24 mouse cellular contexts compared by ENCODE assay signal in the genomic region with DNA sequence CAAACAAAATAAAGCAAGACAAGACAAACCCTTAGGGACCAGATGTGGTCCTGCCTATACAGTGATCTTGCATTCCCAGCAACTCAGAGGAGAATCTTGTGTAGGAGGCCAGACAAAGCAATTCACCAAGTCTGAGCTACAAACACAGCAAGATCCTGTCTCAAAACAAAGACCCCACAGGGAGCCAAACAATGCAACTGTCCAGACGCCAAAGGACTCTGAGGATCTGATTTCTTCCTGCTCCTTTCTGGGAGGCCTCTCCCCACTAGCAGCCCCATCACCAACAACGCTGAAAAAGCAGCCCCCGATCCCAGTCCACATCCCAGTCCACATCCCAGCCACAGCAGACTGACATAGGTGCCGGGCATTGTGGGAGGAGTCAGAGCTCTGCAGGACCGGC. TPM values are rescaled to one million over a fixed set of nuclear protein-coding genes. Genes with fewer than 3 reads are reported as not detected.
A peak's percentile ranks its signal among the peaks of the same experiment; 100 is the strongest.
DNase-seq lines count a peak whose midpoint lies in the region; ATAC-seq and TF ChIP-seq lines count a peak whose summit lies in the region.
"Had no signal": no experiment of that assay in that cellular context is flagged by ENCODE, and none has a peak within 500 bp of the region (broad histone marks: within the 10 kb centered on the region; RNA-seq: fewer than 3 reads in every experiment).

No protein-coding gene starts in this region.

- H3K4me1 ChIP-seq in lung, embryonic 14.5 days (ENCODE audit: insufficient read depth), result 0 out of 2 replicates have a peak, but pooled peaks cover 3% of the 10 kb centered on the region
- peaks cover 15% of the 10 kb centered on the region for H3K4me1 ChIP-seq in ES-Bruce4 (ENCODE audit: control insufficient read depth, insufficient read depth, low read length)

- H3K27me3 ChIP-seq in lung, embryonic 14.5 days (ENCODE audit: insufficient read depth, low read length), result 0 out of 2 replicates have a peak, but pooled peaks cover 7% of the 10 kb centered on the region
- no peaks in the 10 kb centered on the region for H3K27me3 ChIP-seq in ES-Bruce4 (ENCODE audit: control insufficient read depth, insufficient read depth, low read length, poor library complexity, severe bottlenecking)
- H3K27me3 ChIP-seq: CH12.LX; heart, embryonic 15.5 days had no signal

- ATAC-seq in lung, embryonic 14.5 days (ENCODE audit: insufficient read depth), result no peak
- ATAC-seq: forebrain, embryonic 16.5 days; liver, embryonic 12.5 days had no signal

- 24% methylated on average over 5 of the region's 5 CpGs for whole genome bisulfite sequencing in lung, embryonic 14.5 days

- H3K27ac ChIP-seq in gastrocnemius, adult 2 months, result peak overlapping the region; percentile 41
- 0 out of 2 replicates have a peak overlapping the region, but pooled peaks have one; percentile 10 for H3K27ac ChIP-seq in lung, embryonic 14.5 days (ENCODE audit: low read depth)
- H3K27ac ChIP-seq in ES-Bruce4 (ENCODE audit: insufficient read depth, low read length), result peak overlapping the region; percentile 95
- H3K27ac ChIP-seq: heart, embryonic 15.5 days; limb, embryonic 12.5 days; liver, embryonic 12.5 days; midbrain, embryonic 12.5 days had no signal

- no peak for DNase-seq in gastrocnemius, adult 2 months
- DNase-seq in gastrocnemius, postnatal 14 days, result no peak
- DNase-seq in lung, embryonic 14.5 days, result peak; percentile 20
- no peak for DNase-seq in lung, postnatal 25 days (ENCODE audit: low spot score)
- DNase-seq in R1 (ENCODE audit: low read depth, low spot score), result peak; percentile 97
- DNase-seq in adrenal gland, adult 18-20 months (ENCODE audit: low spot score in 2 of 2), result no peak
- no peak for DNase-seq in frontal cortex, postnatal 10 days (ENCODE audit: low spot score in 2 of 2)
- DNase-seq: adrenal gland, postnatal 25 days; cerebellum, adult 11 months; cerebellum, postnatal 14 days; heart, postnatal 4 days; kidney, adult 8-10 months; lung, adult 2 months; lung, postnatal 4 days; thymus, postnatal 25 days had no signal

- no peak overlapping the region for H3K4me2 ChIP-seq in lung, embryonic 14.5 days
- H3K4me2 ChIP-seq: heart, embryonic 15.5 days; limb, embryonic 12.5 days; liver, embryonic 12.5 days; midbrain, embryonic 12.5 days had no signal

- no peaks in the 10 kb centered on the region for H3K36me3 ChIP-seq in lung, embryonic 14.5 days (ENCODE audit: insufficient read depth)
- H3K36me3 ChIP-seq in ES-Bruce4 (ENCODE audit: control insufficient read depth, insufficient read depth, low read length, poor library complexity, severe bottlenecking), result no peaks in the 10 kb centered on the region
- H3K36me3 ChIP-seq: heart, embryonic 15.5 days; limb, embryonic 12.5 days; liver, embryonic 12.5 days; midbrain, embryonic 12.5 days had no signal

- H3K4me3 ChIP-seq in gastrocnemius, adult 2 months, result no peak overlapping the region
- H3K4me3 ChIP-seq in lung, embryonic 14.5 days (ENCODE audit: low read depth, low read length), result no peak overlapping the region
- H3K4me3 ChIP-seq in ES-Bruce4 (ENCODE audit: low read depth, low read length), result no peak overlapping the region
- H3K4me3 ChIP-seq: heart, embryonic 15.5 days; limb, embryonic 12.5 days; liver, embryonic 12.5 days; midbrain, embryonic 12.5 days had no signal

- H3K9ac ChIP-seq in lung, embryonic 14.5 days, result no peak overlapping the region
- H3K9ac ChIP-seq in ES-Bruce4 (ENCODE audit: low read depth, poor library complexity, severe bottlenecking), result no peak overlapping the region
- H3K9ac ChIP-seq: heart, embryonic 15.5 days; limb, embryonic 12.5 days; liver, embryonic 12.5 days; midbrain, embryonic 12.5 days had no signal

- TF ChIP-seq POLR2A in ES-Bruce4 (IDR thresholded peaks at IDR 0.05; ENCODE audit: insufficient read depth, low read length), result no peak

- no peaks in the 10 kb centered on the region for H3K9me3 ChIP-seq in lung, embryonic 14.5 days (ENCODE audit: low read depth, low read length)
- no peaks in the 10 kb centered on the region for H3K9me3 ChIP-seq in ES-Bruce4 (replicated peaks; ENCODE audit: control insufficient read depth, insufficient read depth, low read length, poor library complexity, severe bottlenecking)
- H3K9me3 ChIP-seq: heart, embryonic 15.5 days; limb, embryonic 12.5 days; midbrain, embryonic 12.5 days had no signal

- TF ChIP-seq CTCF in gastrocnemius, adult 2 months (IDR thresholded peaks at IDR 0.05), result no peak
- TF ChIP-seq CTCF in lung, embryonic 14.5 days (IDR thresholded peaks at IDR 0.05; ENCODE audit: low read depth), result no peak
- TF ChIP-seq CTCF in ES-Bruce4 (IDR thresholded peaks at IDR 0.05; ENCODE audit: low read depth, low read length), result no peak

- TF ChIP-seq EP300 in ES-Bruce4 (IDR thresholded peaks at IDR 0.05; ENCODE audit: insufficient read depth, low read depth, low read length), result peak; percentile 99

- intact Hi-C loops in gastrocnemius, adult 2 months (cut with DNase I), result no loop called here
- intact Hi-C loops in gastrocnemius, postnatal 14 days (cut with DNase I; ENCODE audit: low total_unique reads), result loop anchor here (5.0 kb wide), 1 partner anchor 39 kb away; no protein-coding TSS in a partner anchor

RNA-seq across cellular contexts. Expression of a gene that starts 4.6 kb away (rescaled TPM):
- total RNA-seq in gastrocnemius, adult 2 months (2021), result 1 to 10 TPM; 1.5 to 1.8 TPM
- 1 to 10 TPM; 2.3 to 2.4 TPM for total RNA-seq in gastrocnemius, postnatal 14 days (2021)
- polyA plus RNA-seq in lung, embryonic 14.5 days (2014; fragmentation: Nextera tagmentation; extraction: Ambion mirVana), result 1.5 and 2.6 TPM in 2 replicates
- 78.0 and 79.3 TPM in 2 replicates for polyA plus RNA-seq in ES-Bruce4 (2011; ENCODE audit: insufficient read depth, insufficient read length, low read depth, missing spikeins)
- total RNA-seq in adrenal gland, adult 18-20 months (2021), result 1 to 10 TPM; 3.4 to 5.4 TPM
- total RNA-seq: CH12.LX; granulocyte monocyte progenitor cell, adult 5-6 weeks had no signal

RNA-seq across cellular contexts. Expression of a gene that starts 16.5 kb away (rescaled TPM):
- total RNA-seq in gastrocnemius, adult 2 months (2021), result under 1 TPM; 0.08 to 0.14 TPM
- under 1 TPM; 0.10 to 0.18 TPM for total RNA-seq in gastrocnemius, postnatal 14 days (2021)
- 0.16 and 0.39 TPM in 2 replicates for polyA plus RNA-seq in lung, embryonic 14.5 days (2014; fragmentation: Nextera tagmentation; extraction: Ambion mirVana)
- 3.3 and 3.9 TPM in 2 replicates for polyA plus RNA-seq in ES-Bruce4 (2011; ENCODE audit: insufficient read depth, insufficient read length, low read depth, missing spikeins)
- total RNA-seq in adrenal gland, adult 18-20 months (2021), result under 1 TPM; 0.10 TPM
- total RNA-seq: CH12.LX; granulocyte monocyte progenitor cell, adult 5-6 weeks had no signal
- polyA plus RNA-seq: large intestine, adult 2 months had no signal

Comparison
In these comparisons a context has a peak if more than half of its experiments do, and no peak if none do; other contexts are left out.
1. DNase-seq: peak in lung, embryonic 14.5 days (single experiment) and R1 (single experiment); none in gastrocnemius, adult 2 months (single experiment), gastrocnemius, postnatal 14 days (single experiment), lung, postnatal 25 days (single experiment), adrenal gland, adult 18-20 months (0 of 2) and frontal cortex, postnatal 10 days (0 of 2).
2. H3K27ac ChIP-seq: peak in every context shown above with its lines; median percentile 95 in ES-Bruce4; 41 in gastrocnemius, adult 2 months; 10 in lung, embryonic 14.5 days.